Mouse (Mus musculus) neural tube, embryonic 12.5 days (tissue): ENCODE results near the gene Ada. TPM values are rescaled to one million over a fixed set of nuclear protein-coding genes. Genes with fewer than 3 reads are reported as not detected.

Source experiments
- ATAC-seq: fragments of 200-750 bp; cut with Nextera tagmentation; 2 replicates; pipeline ENCODE4 v1.8.0; 2017; ENCODE audit warnings: low read depth, mild to moderate bottlenecking, moderate TSS enrichment, moderate library complexity; ENCODE audit not compliant: low FRiP score
- H3K27ac ChIP-seq: fragments of 300-500 bp; sonication (generic); 2 replicates; pipeline ENCODE4 v1.5.1; 2016
- H3K27me3 ChIP-seq: fragments of 300-500 bp; sonication (generic); replicated peaks from 2 replicates; pipeline ENCODE4 v1.6.1; 2016; ENCODE audit warnings: mild to moderate bottlenecking
- H3K36me3 ChIP-seq: fragments of 300-500 bp; sonication (generic); 2 replicates; pipeline ENCODE4 v1.6.1; 2016; ENCODE audit warnings: mild to moderate bottlenecking
- H3K4me1 ChIP-seq: fragments of 300-500 bp; sonication (generic); 2 replicates; pipeline ENCODE4 v1.6.1; 2016
- H3K4me2 ChIP-seq: fragments of 300-500 bp; sonication (generic); replicated peaks from 2 replicates; pipeline ENCODE4 v1.6.1; 2016; ENCODE audit warnings: mild to moderate bottlenecking
- H3K4me3 ChIP-seq: fragments of 300-500 bp; sonication (generic); 2 replicates; pipeline ENCODE4 v1.5.1; 2016
- H3K9ac ChIP-seq: fragments of 300-500 bp; sonication (generic); 2 replicates; pipeline ENCODE4 v1.6.1; 2016; ENCODE audit warnings: mild to moderate bottlenecking
- H3K9me3 ChIP-seq: fragments of 300-500 bp; sonication (generic); 2 replicates; pipeline ENCODE4 v1.6.1; 2016; ENCODE audit warnings: mild to moderate bottlenecking
- WGBS: fragments of 180-500 bp; shearing (Covaris S2); methylation state at CpG from one replicate; pipeline ENCODE4 v1.1.7; 2016; 5-methylcytosine and 5-hydroxymethylcytosine counted together
- polyA plus RNA-seq: library from polyadenylated mRNA; unstranded; fragments of >200 nt; fragmentation: Nextera tagmentation; extraction: Ambion mirVana; gene quantifications from 2 replicates; pipeline ENCODE4 v1.2.1, GENCODE M21; 2016

Gene Ada
- 3.9 and 4.2 TPM in 2 replicates for polyA plus RNA-seq

- Histone ChIP-seq H3K4me1 (peaks cover 10% of the 10 kb centered on the region; the same call in 1 of the 2 replicates), H3K9me3 (no peaks in the 10 kb centered on the region), H3K27ac (no peak within 1 kb of the TSS), H3K9ac (peak within 1 kb of the TSS; percentile 53), H3K36me3 (no peaks in the 10 kb centered on the region), H3K4me3 (peak within 1 kb of the TSS; percentile 46), H3K27me3 (0 out of 2 replicates have a peak, but pooled peaks cover 7% of the 10 kb centered on the region), H3K4me2 (peak within 1 kb of the TSS; percentile 85)
- peak; percentile 80 for ATAC-seq
- under 1% methylated on average over 52 of the region's 57 CpGs for WGBS
Measured at GRCm38 (mm10) chr2:163749647-163750611, at the start of gene Ada. Gene Ada, minus strand, starts transcription at chr2:163750239.

DNA sequence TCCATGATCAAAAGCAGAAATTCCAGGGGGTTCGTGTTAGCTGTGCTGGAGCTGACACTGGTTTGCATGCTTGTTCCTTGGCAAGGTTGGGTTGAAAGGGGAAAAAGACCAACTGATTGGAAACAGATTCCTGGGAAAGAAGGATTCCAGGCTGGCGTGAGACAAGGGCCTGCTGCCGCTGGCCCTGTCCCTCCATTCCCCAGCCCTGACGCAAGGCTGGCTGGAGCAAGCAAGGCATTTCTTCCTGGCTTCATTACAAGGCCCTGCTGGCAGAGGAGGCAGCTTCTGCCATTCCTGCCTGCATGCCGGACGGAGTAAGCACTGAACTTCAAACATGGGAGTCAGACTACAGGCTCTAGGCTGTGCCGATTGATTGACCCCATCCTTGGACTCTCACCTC lies 48.4 kb upstream of the Ada start:
- Histone ChIP-seq H3K36me3 (no peaks in the 10 kb centered on the region), H3K4me2 (no peak overlapping the region), H3K27me3 (no peaks in the 10 kb centered on the region), H3K4me3 (no peak overlapping the region), H3K9me3 (no peaks in the 10 kb centered on the region), H3K4me1 (no peaks in the 10 kb centered on the region), H3K27ac (no peak overlapping the region), H3K9ac (no peak overlapping the region)
- ATAC-seq = no peak
- WGBS = 80% methylated on average over 7 of the region's 7 CpGs

- no peaks in the 10 kb centered on the region for H3K4me1 ChIP-seq
- H3K4me3 ChIP-seq = no peak overlapping the region
- H3K4me2 ChIP-seq = no peak overlapping the region
- ATAC-seq = no peak
- no peaks in the 10 kb centered on the region for H3K9me3 ChIP-seq
- no peaks in the 10 kb centered on the region for H3K36me3 ChIP-seq
- no peaks in the 10 kb centered on the region for H3K27me3 ChIP-seq
- no peak overlapping the region for H3K9ac ChIP-seq
- 82% methylated on average over 4 of the region's 4 CpGs for WGBS
- H3K27ac ChIP-seq = no peak overlapping the region
Measured at GRCm38 (mm10) chr2:163788484-163788883, 38.4 kb upstream of the Ada start.

- no peak overlapping the region for H3K9ac ChIP-seq
- H3K27ac ChIP-seq = no peak overlapping the region
- no peak overlapping the region for H3K4me3 ChIP-seq
- no peak; the same call in 1 of the 2 replicates for ATAC-seq
- H3K27me3 ChIP-seq = no peaks in the 10 kb centered on the region
- WGBS = 44% methylated on average over 3 of the region's 3 CpGs
- no peaks in the 10 kb centered on the region for H3K4me1 ChIP-seq
- H3K9me3 ChIP-seq = no peaks in the 10 kb centered on the region
- H3K4me2 ChIP-seq = no peak overlapping the region
- no peaks in the 10 kb centered on the region for H3K36me3 ChIP-seq
Measured at GRCm38 (mm10) chr2:163787709-163788108, 37.7 kb upstream of the Ada start.

DNA sequence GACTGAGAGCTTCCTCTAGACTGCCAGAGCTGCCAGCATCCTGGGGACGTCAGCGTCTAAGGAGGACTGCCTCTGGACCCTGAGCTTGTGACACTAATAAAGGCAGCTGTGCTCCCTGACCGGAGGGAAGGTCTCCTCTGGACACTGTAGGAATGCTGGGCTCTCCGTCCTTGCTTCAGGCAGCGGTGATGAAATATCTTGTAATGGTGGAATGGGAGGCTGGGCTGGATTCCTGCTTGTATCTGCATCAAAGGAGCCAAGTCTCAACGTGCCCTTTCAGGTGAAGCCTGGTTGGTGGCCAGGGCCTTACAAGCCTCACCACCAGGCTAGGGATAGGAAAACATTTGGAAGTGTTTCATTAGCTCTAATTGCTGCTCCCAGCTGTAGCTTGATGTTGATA lies 37.0 kb upstream of the Ada start:
- Histone ChIP-seq H3K4me1 (no peaks in the 10 kb centered on the region), H3K36me3 (no peaks in the 10 kb centered on the region), H3K27me3 (no peaks in the 10 kb centered on the region), H3K4me2 (no peak overlapping the region), H3K9ac (no peak overlapping the region), H3K27ac (no peak overlapping the region), H3K4me3 (no peak overlapping the region), H3K9me3 (no peaks in the 10 kb centered on the region)
- ATAC-seq = no peak
- 82% methylated on average over 6 of the region's 6 CpGs for WGBS

DNA sequence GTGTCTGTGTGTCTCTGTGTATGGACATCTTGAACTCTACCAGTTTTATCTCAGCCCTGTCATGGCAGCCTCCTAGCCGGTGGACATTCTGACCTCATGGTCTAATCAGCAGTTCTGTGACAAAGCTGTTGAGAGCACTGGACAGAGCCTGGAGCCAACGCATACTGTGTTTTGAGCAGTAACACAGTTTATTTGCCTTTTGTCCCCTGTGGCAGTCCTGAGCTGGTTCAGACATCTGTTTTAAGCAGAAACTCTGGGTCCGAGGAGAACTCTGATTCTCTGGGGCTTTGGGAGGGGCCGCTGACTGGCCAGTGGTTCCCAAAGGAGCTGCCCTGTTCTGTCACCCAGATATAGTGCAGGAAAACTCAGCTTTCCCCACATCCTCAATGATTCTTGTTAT lies 33.9 kb upstream of the Ada start:
- ATAC-seq = no peak
- Histone ChIP-seq H3K4me1 (no peaks in the 10 kb centered on the region), H3K27me3 (no peaks in the 10 kb centered on the region), H3K36me3 (no peaks in the 10 kb centered on the region), H3K27ac (no peak overlapping the region), H3K9me3 (no peaks in the 10 kb centered on the region), H3K4me3 (no peak overlapping the region), H3K4me2 (no peak overlapping the region), H3K9ac (no peak overlapping the region)
- WGBS = 80% methylated on average over 4 of the region's 4 CpGs

- H3K27me3 ChIP-seq = no peaks in the 10 kb centered on the region
- no peaks in the 10 kb centered on the region for H3K36me3 ChIP-seq
- H3K9ac ChIP-seq = no peak overlapping the region
- H3K9me3 ChIP-seq = no peaks in the 10 kb centered on the region
- H3K4me2 ChIP-seq = no peak overlapping the region
- WGBS = 91% methylated on average over 6 of the region's 6 CpGs
- ATAC-seq = no peak
- H3K4me3 ChIP-seq = no peak overlapping the region
- H3K27ac ChIP-seq = no peak overlapping the region
- H3K4me1 ChIP-seq = no peaks in the 10 kb centered on the region
Measured at GRCm38 (mm10) chr2:163783368-163783767, 33.3 kb upstream of the Ada start.

GRCm38 (mm10) chr2:163778896-163779295 lies 28.9 kb upstream of the Ada start:
- H3K4me3 ChIP-seq = no peak overlapping the region
- H3K9ac ChIP-seq = no peak overlapping the region
- H3K4me2 ChIP-seq = no peak overlapping the region
- ATAC-seq = no peak
- H3K9me3 ChIP-seq = no peaks in the 10 kb centered on the region
- H3K36me3 ChIP-seq = no peaks in the 10 kb centered on the region
- no peaks in the 10 kb centered on the region for H3K4me1 ChIP-seq
- WGBS = 48% methylated on average over 4 of the region's 4 CpGs
- no peak overlapping the region for H3K27ac ChIP-seq
- H3K27me3 ChIP-seq = no peaks in the 10 kb centered on the region

DNA sequence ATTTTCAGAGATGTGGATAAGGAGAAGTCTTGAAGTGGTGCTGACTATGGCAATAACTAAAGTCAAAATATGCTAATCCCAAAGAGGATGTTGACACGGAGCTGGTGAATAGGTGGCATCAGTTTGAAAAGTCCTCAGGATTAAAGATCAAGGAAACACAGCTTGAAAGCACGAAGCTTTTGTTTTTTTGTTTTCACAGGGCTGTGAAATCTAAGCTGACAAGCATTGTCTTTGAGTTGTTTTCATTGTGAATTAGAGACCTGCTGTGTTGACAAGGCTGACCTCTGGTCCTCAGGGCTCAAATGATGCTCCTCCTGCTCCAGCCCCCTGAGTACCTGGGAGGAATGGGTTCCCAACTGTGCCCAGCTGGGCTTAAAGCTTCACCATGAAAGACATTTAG lies 27.0 kb upstream of the Ada start:
- H3K4me2 ChIP-seq = no peak overlapping the region
- H3K27ac ChIP-seq = no peak overlapping the region
- no peak overlapping the region for H3K9ac ChIP-seq
- no peaks in the 10 kb centered on the region for H3K36me3 ChIP-seq
- ATAC-seq = no peak
- no peaks in the 10 kb centered on the region for H3K9me3 ChIP-seq
- no peaks in the 10 kb centered on the region for H3K4me1 ChIP-seq
- no peak overlapping the region for H3K4me3 ChIP-seq
- WGBS = 2% methylated on average over 2 of the region's 2 CpGs
- H3K27me3 ChIP-seq = no peaks in the 10 kb centered on the region

DNA sequence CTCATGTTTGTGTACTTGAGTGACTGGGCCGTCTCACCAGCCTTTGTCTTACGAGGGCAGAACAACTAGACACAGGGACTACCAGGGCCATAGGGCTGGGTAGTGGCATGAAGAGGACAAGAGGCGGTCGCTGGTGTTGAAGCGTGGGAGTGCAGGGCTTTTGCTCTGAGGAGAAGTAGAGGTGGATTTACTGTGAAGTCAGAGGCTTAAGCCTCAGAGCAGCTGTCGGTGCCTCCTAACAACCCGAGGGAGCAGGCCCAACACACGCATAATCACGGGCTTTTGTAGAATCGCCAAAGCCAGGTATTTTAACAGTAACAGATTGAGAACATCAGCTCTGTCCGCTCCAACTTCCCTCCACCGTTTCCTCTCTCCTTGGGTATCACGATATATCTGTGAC lies 26.6 kb upstream of the Ada start:
- no peak for ATAC-seq
- H3K9me3 ChIP-seq = no peaks in the 10 kb centered on the region
- no peak overlapping the region for H3K4me2 ChIP-seq
- 19% methylated on average over 13 of the region's 13 CpGs for WGBS
- no peaks in the 10 kb centered on the region for H3K36me3 ChIP-seq
- no peak overlapping the region for H3K9ac ChIP-seq
- H3K4me1 ChIP-seq = no peaks in the 10 kb centered on the region
- H3K27me3 ChIP-seq = no peaks in the 10 kb centered on the region
- no peak overlapping the region for H3K27ac ChIP-seq
- no peak overlapping the region for H3K4me3 ChIP-seq

- Histone ChIP-seq H3K27ac (no peak overlapping the region), H3K36me3 (no peaks in the 10 kb centered on the region), H3K27me3 (no peaks in the 10 kb centered on the region), H3K4me1 (no peaks in the 10 kb centered on the region), H3K9me3 (no peaks in the 10 kb centered on the region), H3K4me3 (no peak overlapping the region), H3K9ac (no peak overlapping the region), H3K4me2 (no peak overlapping the region)
- 89% methylated on average over 8 of the region's 8 CpGs for WGBS
- no peak for ATAC-seq
Measured at GRCm38 (mm10) chr2:163770731-163771130, 20.7 kb upstream of the Ada start.

DNA sequence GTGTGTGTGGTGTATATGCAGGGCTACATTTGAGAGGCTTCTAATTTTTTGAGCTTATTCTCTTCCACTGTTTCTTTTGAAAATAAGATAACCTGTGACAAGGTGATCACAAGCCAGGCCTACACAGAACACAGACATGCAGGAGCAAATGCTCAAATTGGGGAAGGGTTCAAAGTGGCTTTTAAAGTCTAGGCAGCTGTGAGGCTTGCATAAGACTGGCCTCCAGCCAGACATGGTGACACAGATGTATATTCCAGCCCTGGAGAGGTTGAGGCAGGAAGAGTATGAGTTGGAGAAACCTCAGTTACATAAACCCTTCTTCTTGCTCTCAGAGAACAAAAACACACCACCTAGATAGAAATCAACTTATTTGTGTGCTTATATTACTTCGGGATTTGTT lies 16.9 kb upstream of the Ada start:
- no peak for ATAC-seq
- no peaks in the 10 kb centered on the region for H3K9me3 ChIP-seq
- WGBS = 77% methylated on average over 1 of the region's 1 CpGs
- no peak overlapping the region for H3K27ac ChIP-seq
- no peaks in the 10 kb centered on the region for H3K36me3 ChIP-seq
- H3K27me3 ChIP-seq = no peaks in the 10 kb centered on the region
- H3K4me1 ChIP-seq = no peaks in the 10 kb centered on the region
- H3K9ac ChIP-seq = no peak overlapping the region
- no peak overlapping the region for H3K4me3 ChIP-seq
- H3K4me2 ChIP-seq = no peak overlapping the region

DNA sequence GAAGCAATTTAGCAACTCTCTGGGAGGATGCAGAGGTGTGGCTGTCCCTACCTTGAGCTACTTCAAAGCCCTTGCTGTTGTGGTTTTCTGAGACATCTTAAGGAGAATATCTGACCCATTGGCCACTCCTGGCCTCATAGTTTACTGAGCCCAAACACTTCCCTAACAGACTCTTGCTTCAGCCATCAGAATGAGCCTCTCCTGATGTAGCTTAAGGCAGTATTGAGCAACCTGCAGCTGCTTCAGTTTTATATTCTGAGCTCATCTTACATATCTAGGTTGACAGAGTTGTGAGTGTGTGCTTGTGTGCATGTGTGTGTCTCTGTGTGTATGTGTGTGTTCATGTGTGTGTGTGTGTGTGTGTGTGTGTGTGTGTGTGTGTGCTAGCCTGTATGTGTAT lies 16.2 kb upstream of the Ada start:
- Histone ChIP-seq H3K27me3 (no peaks in the 10 kb centered on the region), H3K4me3 (no peak overlapping the region), H3K9me3 (no peaks in the 10 kb centered on the region), H3K4me1 (no peaks in the 10 kb centered on the region), H3K9ac (no peak overlapping the region), H3K27ac (no peak overlapping the region), H3K4me2 (no peak overlapping the region), H3K36me3 (no peaks in the 10 kb centered on the region)
- ATAC-seq = no peak
